Mouse (Mus musculus) stomach, postnatal 0 days (tissue): ENCODE results near the gene Ing4. TPM values are rescaled to one million over a fixed set of nuclear protein-coding genes. Genes with fewer than 3 reads are reported as not detected.

Source experiments
- ATAC-seq: fragments of 200-750 bp; cut with Nextera tagmentation; 2 replicates; pipeline ENCODE4 v1.8.0; 2017; ENCODE audit not compliant: low FRiP score, low TSS enrichment
- DNase-seq: peaks from one replicate; pipeline ENCODE4 v3.0.0-alpha.2; 2016; ENCODE audit warnings: low spot score
- H3K27ac ChIP-seq: fragments of 300-500 bp; sonication (generic); replicated peaks from 2 replicates; pipeline ENCODE4 v1.5.1; 2014; ENCODE audit warnings: mild to moderate bottlenecking, control low read depth
- H3K27me3 ChIP-seq: fragments of 300-500 bp; sonication (generic); 2 replicates; pipeline ENCODE4 v1.6.1; 2014; ENCODE audit warnings: low read length; ENCODE audit not compliant: control insufficient read depth, insufficient read depth
- H3K36me3 ChIP-seq: fragments of 300-500 bp; sonication (generic); 2 replicates; pipeline ENCODE4 v1.6.1; 2014; ENCODE audit warnings: low read length, mixed read lengths; ENCODE audit not compliant: control insufficient read depth, insufficient read depth
- H3K4me1 ChIP-seq: fragments of 300-500 bp; sonication (generic); replicated peaks from 2 replicates; pipeline ENCODE4 v1.6.1; 2014; ENCODE audit warnings: antibody characterized with exemption; ENCODE audit not compliant: control insufficient read depth, insufficient read depth
- H3K4me2 ChIP-seq: fragments of 300-500 bp; sonication (generic); replicated peaks from 2 replicates; pipeline ENCODE4 v1.6.1; 2014; ENCODE audit warnings: low read depth, mild to moderate bottlenecking, control low read depth, moderate library complexity
- H3K4me3 ChIP-seq: fragments of 300-500 bp; sonication (generic); 2 replicates; pipeline ENCODE4 v1.5.1; 2014; ENCODE audit warnings: low read depth, low read length, control low read depth
- H3K9ac ChIP-seq: fragments of 300-500 bp; sonication (generic); 2 replicates; pipeline ENCODE4 v1.6.1; 2014; ENCODE audit warnings: mild to moderate bottlenecking, low read length, control low read depth, mixed read lengths
- H3K9me3 ChIP-seq: fragments of 300-500 bp; sonication (generic); 2 replicates; pipeline ENCODE4 v1.6.1; 2016; ENCODE audit warnings: low read length; ENCODE audit not compliant: control insufficient read depth
- CTCF ChIP-seq: IDR thresholded peaks from 2 replicates; pipeline ENCODE4 v1.5.1; 2016; ENCODE audit warnings: antibody characterized with exemption, low read depth, mild to moderate bottlenecking, moderate library complexity
- EP300 ChIP-seq: optimal IDR thresholded peaks from 2 replicates; pipeline ENCODE3; 2016; ENCODE audit warnings: antibody characterized with exemption
- WGBS: fragments of 180-500 bp; shearing (Covaris S2); extraction: QIAGEN DNeasy Blood & Tissue Kit; methylation state at CpG from one replicate; pipeline ENCODE4 v1.1.7; 2014; 5-methylcytosine and 5-hydroxymethylcytosine counted together
- polyA plus RNA-seq: library from polyadenylated mRNA; unstranded; fragments of >200 nt; fragmentation: Nextera tagmentation; extraction: Ambion mirVana; gene quantifications from 2 replicates; pipeline ENCODE4 v1.2.1, GENCODE M21; 2015

Ing4 gene
- polyA plus RNA-seq, 1 experiment from 2014 or later, result 72.5 TPM

GRCm38 (mm10) chr6:124996551-124997501, 42.7 kb upstream of the Ing4 start, which contains the start of gene Pianp:
Gene Pianp, plus strand, starts transcription at chr6:124996694.
- ATAC-seq, result peak; percentile 75
- Histone ChIP-seq H3K4me3 (peak within 1 kb of the TSS; percentile 58), H3K4me2 (peak within 1 kb of the TSS; percentile 97), H3K4me1 (peaks cover 2% of the 10 kb centered on the region; the same call in 1 of the 2 replicates), H3K9ac (peak within 1 kb of the TSS; percentile 62), H3K27me3 (peaks cover 7% of the 10 kb centered on the region; the same call in 1 of the 2 replicates), H3K27ac (no peak within 1 kb of the TSS), H3K36me3 (no peaks in the 10 kb centered on the region), H3K9me3 (no peaks in the 10 kb centered on the region)
- DNase-seq, result peak; percentile 87
- 1% methylated on average over 60 of the region's 78 CpGs for WGBS
- no peak for TF ChIP-seq EP300
- TF ChIP-seq CTCF, result no peak

- Histone ChIP-seq H3K4me2 (no peak overlapping the region), H3K4me3 (no peak overlapping the region), H3K36me3 (no peaks in the 10 kb centered on the region), H3K9ac (no peak overlapping the region), H3K9me3 (no peaks in the 10 kb centered on the region), H3K27me3 (peaks cover 7% of the 10 kb centered on the region; the same call in 1 of the 2 replicates), H3K4me1 (peaks cover 2% of the 10 kb centered on the region; the same call in 1 of the 2 replicates), H3K27ac (no peak overlapping the region)
- ATAC-seq, result no peak
- 9% methylated on average over 8 of the region's 8 CpGs for WGBS
- TF ChIP-seq EP300 (no peak), CTCF (no peak)
- DNase-seq, result no peak
Measured at GRCm38 (mm10) chr6:124998066-124998465, 41.5 kb upstream of the Ing4 start.

GRCm38 (mm10) chr6:124999091-124999490, 40.5 kb upstream of the Ing4 start:
- Histone ChIP-seq H3K27me3 (peaks cover 7% of the 10 kb centered on the region; the same call in 1 of the 2 replicates), H3K4me3 (no peak overlapping the region), H3K9ac (no peak overlapping the region), H3K36me3 (no peaks in the 10 kb centered on the region), H3K4me2 (no peak overlapping the region), H3K4me1 (peaks cover 2% of the 10 kb centered on the region; the same call in 1 of the 2 replicates), H3K9me3 (no peaks in the 10 kb centered on the region), H3K27ac (no peak overlapping the region)
- WGBS, result 36% methylated on average over 14 of the region's 14 CpGs
- ATAC-seq (no peak), DNase-seq (no peak)
- TF ChIP-seq CTCF, result no peak

- no peaks in the 10 kb centered on the region for H3K36me3 ChIP-seq
- no peak overlapping the region for H3K27ac ChIP-seq
- DNase-seq, result no peak
- H3K4me3 ChIP-seq, result no peak overlapping the region
- H3K27me3 ChIP-seq, result peaks cover 6% of the 10 kb centered on the region; the same call in 1 of the 2 replicates
- no peak for ATAC-seq
- no peak for TF ChIP-seq EP300
- TF ChIP-seq CTCF, result no peak
- H3K4me2 ChIP-seq, result no peak overlapping the region
- H3K4me1 ChIP-seq, result peaks cover 2% of the 10 kb centered on the region; the same call in 1 of the 2 replicates
- H3K9me3 ChIP-seq, result no peaks in the 10 kb centered on the region
- 25% methylated on average over 10 of the region's 10 CpGs for WGBS
- no peak overlapping the region for H3K9ac ChIP-seq
Measured at GRCm38 (mm10) chr6:124999546-124999945, 40.0 kb upstream of the Ing4 start.

- no peak overlapping the region for H3K9ac ChIP-seq
- H3K4me3 ChIP-seq, result no peak overlapping the region
- no peaks in the 10 kb centered on the region for H3K36me3 ChIP-seq
- ATAC-seq, result peak; percentile 21; the same call in 1 of the 2 replicates
- no peaks in the 10 kb centered on the region; the same call in 1 of the 2 replicates for H3K27me3 ChIP-seq
- no peak overlapping the region for H3K27ac ChIP-seq
- no peak overlapping the region for H3K4me2 ChIP-seq
- 16% methylated on average over 3 of the region's 3 CpGs for WGBS
- no peak for DNase-seq
- no peaks in the 10 kb centered on the region for H3K9me3 ChIP-seq
- no peak for TF ChIP-seq CTCF
- no peaks in the 10 kb centered on the region for H3K4me1 ChIP-seq
Measured at GRCm38 (mm10) chr6:125003706-125004105, 35.9 kb upstream of the Ing4 start.

- 29% methylated on average over 3 of the region's 3 CpGs for WGBS
- H3K36me3 ChIP-seq, result no peaks in the 10 kb centered on the region
- no peak overlapping the region for H3K27ac ChIP-seq
- H3K4me2 ChIP-seq, result no peak overlapping the region
- no peaks in the 10 kb centered on the region for H3K4me1 ChIP-seq
- no peaks in the 10 kb centered on the region for H3K27me3 ChIP-seq
- H3K4me3 ChIP-seq, result no peak overlapping the region
- ATAC-seq (no peak), DNase-seq (no peak)
- H3K9me3 ChIP-seq, result no peaks in the 10 kb centered on the region
- no peak overlapping the region for H3K9ac ChIP-seq
- TF ChIP-seq CTCF (no peak), EP300 (no peak)
Measured at GRCm38 (mm10) chr6:125005086-125005485, 34.5 kb upstream of the Ing4 start.
